Mouse (Mus musculus): ENCODE measurements around the gene Cfap43. TPM values are rescaled to one million over a fixed set of nuclear protein-coding genes. Genes with fewer than 3 reads are reported as not detected.

Gene Cfap43
- total RNA-seq, 2 experiments from 2014 or later: not detected

GRCm38 (mm10) chr19:47918016-47918415, 1.1 kb downstream of the Cfap43 start:
- ATAC-seq (replicated peaks; ENCODE audit: low FRiP score, poor library complexity, severe bottlenecking): no peak

GRCm38 (mm10) chr19:47917396-47917795, 1.7 kb downstream of the Cfap43 start:
- no peak for ATAC-seq (replicated peaks; ENCODE audit: low FRiP score, poor library complexity, severe bottlenecking)

- ATAC-seq (replicated peaks; ENCODE audit: low FRiP score, poor library complexity, severe bottlenecking): no peak
Measured at GRCm38 (mm10) chr19:47915251-47915650, 3.8 kb downstream of the Cfap43 start.

- ATAC-seq (replicated peaks; ENCODE audit: low FRiP score, poor library complexity, severe bottlenecking): no peak
Measured at GRCm38 (mm10) chr19:47914191-47914590, 4.9 kb downstream of the Cfap43 start.

- ATAC-seq (replicated peaks; ENCODE audit: low FRiP score, poor library complexity, severe bottlenecking): no peak
Measured at GRCm38 (mm10) chr19:47913344-47913743, 5.7 kb downstream of the Cfap43 start.

GRCm38 (mm10) chr19:47910751-47911150, 8.3 kb downstream of the Cfap43 start:
- ATAC-seq (replicated peaks; ENCODE audit: low FRiP score, poor library complexity, severe bottlenecking): no peak

GRCm38 (mm10) chr19:47910117-47910618, 8.9 kb downstream of the Cfap43 start:
- no peak for ATAC-seq (replicated peaks; ENCODE audit: low FRiP score, poor library complexity, severe bottlenecking)

- 0 out of 2 replicates have a peak, but pooled peaks have one; percentile 16 for ATAC-seq (replicated peaks; ENCODE audit: low FRiP score, poor library complexity, severe bottlenecking)
Measured at GRCm38 (mm10) chr19:47909387-47910116, 9.5 kb downstream of the Cfap43 start.

GRCm38 (mm10) chr19:47908961-47909371, 10.1 kb downstream of the Cfap43 start:
- no peak for ATAC-seq (replicated peaks; ENCODE audit: low FRiP score, poor library complexity, severe bottlenecking)

- ATAC-seq (replicated peaks; ENCODE audit: low FRiP score, poor library complexity, severe bottlenecking): no peak
Measured at GRCm38 (mm10) chr19:47907596-47907995, 11.5 kb downstream of the Cfap43 start.

GRCm38 (mm10) chr19:47905603-47906002, 13.5 kb downstream of the Cfap43 start:
- ATAC-seq (replicated peaks; ENCODE audit: low FRiP score, poor library complexity, severe bottlenecking): no peak

GRCm38 (mm10) chr19:47905081-47905480, 14.0 kb downstream of the Cfap43 start:
- no peak for ATAC-seq (replicated peaks; ENCODE audit: low FRiP score, poor library complexity, severe bottlenecking)

- no peak for ATAC-seq (replicated peaks; ENCODE audit: low FRiP score, poor library complexity, severe bottlenecking)
Measured at GRCm38 (mm10) chr19:47903679-47904078, 15.4 kb downstream of the Cfap43 start.

GRCm38 (mm10) chr19:47902316-47903201, 16.5 kb downstream of the Cfap43 start:
- ATAC-seq (replicated peaks; ENCODE audit: low FRiP score, poor library complexity, severe bottlenecking): no peak

- ATAC-seq (replicated peaks; ENCODE audit: low FRiP score, poor library complexity, severe bottlenecking): no peak
Measured at GRCm38 (mm10) chr19:47900558-47900957, 18.5 kb downstream of the Cfap43 start.

GRCm38 (mm10) chr19:47900012-47900411, 19.1 kb downstream of the Cfap43 start:
- no peak for ATAC-seq (replicated peaks; ENCODE audit: low FRiP score, poor library complexity, severe bottlenecking)

GRCm38 (mm10) chr19:47898472-47899079, 20.5 kb downstream of the Cfap43 start:
- 0 out of 2 replicates have a peak, but pooled peaks have one; percentile 5 for ATAC-seq (replicated peaks; ENCODE audit: low FRiP score, poor library complexity, severe bottlenecking)

GRCm38 (mm10) chr19:47893092-47893491, 26.0 kb downstream of the Cfap43 start:
- no peak for ATAC-seq (replicated peaks; ENCODE audit: low FRiP score, poor library complexity, severe bottlenecking)

GRCm38 (mm10) chr19:47891562-47892312, 27.4 kb downstream of the Cfap43 start:
- ATAC-seq (replicated peaks; ENCODE audit: low FRiP score, poor library complexity, severe bottlenecking): no peak
